Comparison of ENCODE assay signal across 35 mouse cellular contexts in genomic region chr16:13515524-13515923, GRCm38 (mm10).
"Had no signal": no experiment of that assay in that cellular context is flagged by ENCODE, and none has a peak within 500 bp of the region (broad histone marks: within the 10 kb centered on the region; RNA-seq: fewer than 3 reads in every experiment).

No protein-coding gene starts in this region.

- H3K9ac ChIP-seq: heart, embryonic 12.5 days; heart, embryonic 13.5 days; heart, embryonic 15.5 days; hindbrain, embryonic 12.5 days; hindbrain, embryonic 13.5 days; hindbrain, embryonic 14.5 days; hindbrain, embryonic 15.5 days; intestine, embryonic 15.5 days; kidney, embryonic 15.5 days had no signal

- H3K36me3 ChIP-seq: heart, embryonic 12.5 days; heart, embryonic 13.5 days; heart, embryonic 15.5 days; hindbrain, embryonic 10.5 days; hindbrain, embryonic 12.5 days; hindbrain, embryonic 13.5 days; hindbrain, embryonic 15.5 days; intestine, embryonic 15.5 days; kidney, embryonic 15.5 days had no signal

- H3K4me2 ChIP-seq: heart, embryonic 11.5 days; heart, embryonic 12.5 days; heart, embryonic 13.5 days; heart, embryonic 15.5 days; hindbrain, embryonic 12.5 days; hindbrain, embryonic 13.5 days; hindbrain, embryonic 14.5 days; hindbrain, embryonic 15.5 days; intestine, embryonic 15.5 days; kidney, embryonic 15.5 days had no signal

- H3K4me3 ChIP-seq: heart, embryonic 12.5 days; heart, embryonic 13.5 days; heart, embryonic 15.5 days; hindbrain, embryonic 10.5 days; hindbrain, embryonic 12.5 days; hindbrain, embryonic 13.5 days; hindbrain, embryonic 15.5 days; intestine, embryonic 15.5 days; kidney, embryonic 15.5 days; layer of hippocampus, adult 2 months; left cerebral cortex, adult 2 months had no signal

- H3K9me3 ChIP-seq: heart, embryonic 12.5 days; heart, embryonic 13.5 days; heart, embryonic 15.5 days; hindbrain, embryonic 10.5 days; hindbrain, embryonic 12.5 days; hindbrain, embryonic 13.5 days; hindbrain, embryonic 15.5 days; intestine, embryonic 15.5 days; kidney, embryonic 15.5 days had no signal

- H3K4me1 ChIP-seq: heart, embryonic 12.5 days; hindbrain, embryonic 10.5 days; hindbrain, embryonic 12.5 days; hindbrain, embryonic 13.5 days; hindbrain, embryonic 15.5 days; intestine, embryonic 15.5 days; kidney, embryonic 15.5 days had no signal

- H3K27me3 ChIP-seq: heart, embryonic 12.5 days; heart, embryonic 13.5 days; heart, embryonic 15.5 days; hindbrain, embryonic 12.5 days; hindbrain, embryonic 13.5 days; hindbrain, embryonic 15.5 days; intestine, embryonic 15.5 days; kidney, embryonic 15.5 days had no signal

- DNase-seq: heart, postnatal 10 days; heart, postnatal 14 days; heart, postnatal 36 days; heart, postnatal 4 days; kidney, adult 11 months; kidney, adult 18-20 months; kidney, adult 2 months; kidney, adult 8-10 months; kidney, adult 9 months; kidney, postnatal 10 days; kidney, postnatal 14 days; kidney, postnatal 25 days; kidney, postnatal 36 days; kidney, postnatal 4 days; layer of hippocampus, adult 9-11 months; layer of hippocampus, postnatal 36 days had no signal

- H3K27ac ChIP-seq: heart, embryonic 13.5 days; heart, embryonic 15.5 days; hindbrain, embryonic 10.5 days; hindbrain, embryonic 12.5 days; hindbrain, embryonic 13.5 days; hindbrain, embryonic 14.5 days; hindbrain, embryonic 15.5 days; hindbrain, postnatal 0 days; intestine, embryonic 15.5 days; kidney, embryonic 15.5 days; kidney, postnatal 0 days; layer of hippocampus, adult 2 months had no signal

- ATAC-seq: hindbrain, embryonic 16.5 days; hindbrain, postnatal 0 days; inflammation-experienced regulatory T-cells, adult 6 months; intestine, embryonic 15.5 days; intestine, embryonic 16.5 days; intestine, postnatal 0 days had no signal
